Mouse (Mus musculus): ENCODE measurements around the gene Anxa9.

Anxa9 gene

DNA sequence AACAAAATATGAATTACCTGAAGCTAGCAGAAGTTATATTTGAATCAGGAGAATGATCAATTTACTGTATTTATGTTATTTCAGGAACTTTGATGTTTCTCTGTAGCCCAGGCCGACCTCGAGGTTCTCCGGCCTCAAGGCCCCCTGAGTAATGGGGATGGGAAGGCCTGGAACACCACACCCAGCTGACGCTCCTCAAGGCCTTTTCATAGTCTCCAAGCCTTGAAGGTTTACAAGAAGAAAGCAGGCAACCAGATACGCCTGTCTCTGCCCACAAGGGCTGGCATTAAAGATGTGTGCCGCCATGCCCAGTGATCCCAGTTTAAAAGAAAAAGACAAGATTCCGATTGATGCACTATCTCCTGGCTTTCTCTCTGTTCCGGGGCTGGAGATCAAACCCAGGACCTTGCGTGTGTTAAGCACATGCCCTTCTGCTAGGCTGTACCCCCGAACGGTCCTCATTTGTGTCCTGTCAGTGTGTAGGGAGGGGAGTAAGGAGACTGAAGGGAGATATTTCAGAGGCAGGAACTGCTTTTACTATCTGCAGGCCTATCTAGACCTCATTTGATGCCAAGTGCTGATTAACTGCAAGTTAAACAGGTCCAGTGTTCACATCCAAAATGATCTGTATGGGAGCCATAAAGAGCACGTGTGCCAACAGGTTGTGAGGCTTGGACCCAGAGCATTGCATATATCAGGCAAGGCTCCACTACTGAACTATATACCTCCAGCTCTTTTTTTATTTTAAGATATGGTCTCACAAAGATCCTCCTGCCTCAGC, 22.3 kb downstream of the Anxa9 start:
- DNase-seq (ENCODE audit: low spot score in 2 of 2): no peak

DNA sequence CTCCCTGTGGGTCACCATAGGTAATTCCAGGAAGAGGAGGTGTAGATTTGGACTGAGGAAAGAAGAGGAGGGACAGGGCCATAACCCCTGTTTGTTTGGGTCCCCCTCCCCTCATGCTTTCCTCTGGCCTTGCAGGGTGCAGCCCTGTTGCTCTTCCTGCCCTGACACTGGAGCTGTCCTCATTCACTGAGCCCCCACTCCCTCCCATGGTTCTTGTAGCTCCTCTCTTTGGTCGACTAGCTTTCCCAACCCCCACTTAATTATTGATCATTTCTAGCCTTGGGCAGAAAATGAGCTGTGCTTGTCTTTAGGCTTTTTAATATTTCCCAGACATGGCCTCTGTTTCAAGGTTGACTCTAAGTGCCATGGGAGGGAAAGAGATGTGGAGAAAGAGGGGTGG, 22.9 kb downstream of the Anxa9 start:
- DNase-seq (ENCODE audit: low spot score in 2 of 2): peak in 1 of 2 experiments; percentile 14

DNA sequence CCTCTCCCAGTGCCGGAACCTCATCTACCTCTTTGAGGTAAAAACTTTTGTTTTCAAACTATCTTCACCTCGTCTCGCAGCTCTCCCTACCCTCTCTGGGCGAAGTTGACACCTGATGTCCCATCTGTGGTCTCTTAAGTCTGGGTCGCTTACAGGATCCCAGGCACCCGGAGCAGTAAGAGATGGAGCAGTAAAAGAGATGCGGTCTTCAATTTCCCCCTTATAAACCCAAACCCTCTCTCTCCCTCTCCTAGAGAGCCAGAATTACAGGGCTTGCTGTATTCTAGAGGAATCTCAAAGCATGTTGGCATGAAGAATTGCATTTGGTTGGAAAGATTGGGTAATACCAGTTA, 23.4 kb downstream of the Anxa9 start:
- DNase-seq (ENCODE audit: low spot score in 2 of 2): no peak

DNA sequence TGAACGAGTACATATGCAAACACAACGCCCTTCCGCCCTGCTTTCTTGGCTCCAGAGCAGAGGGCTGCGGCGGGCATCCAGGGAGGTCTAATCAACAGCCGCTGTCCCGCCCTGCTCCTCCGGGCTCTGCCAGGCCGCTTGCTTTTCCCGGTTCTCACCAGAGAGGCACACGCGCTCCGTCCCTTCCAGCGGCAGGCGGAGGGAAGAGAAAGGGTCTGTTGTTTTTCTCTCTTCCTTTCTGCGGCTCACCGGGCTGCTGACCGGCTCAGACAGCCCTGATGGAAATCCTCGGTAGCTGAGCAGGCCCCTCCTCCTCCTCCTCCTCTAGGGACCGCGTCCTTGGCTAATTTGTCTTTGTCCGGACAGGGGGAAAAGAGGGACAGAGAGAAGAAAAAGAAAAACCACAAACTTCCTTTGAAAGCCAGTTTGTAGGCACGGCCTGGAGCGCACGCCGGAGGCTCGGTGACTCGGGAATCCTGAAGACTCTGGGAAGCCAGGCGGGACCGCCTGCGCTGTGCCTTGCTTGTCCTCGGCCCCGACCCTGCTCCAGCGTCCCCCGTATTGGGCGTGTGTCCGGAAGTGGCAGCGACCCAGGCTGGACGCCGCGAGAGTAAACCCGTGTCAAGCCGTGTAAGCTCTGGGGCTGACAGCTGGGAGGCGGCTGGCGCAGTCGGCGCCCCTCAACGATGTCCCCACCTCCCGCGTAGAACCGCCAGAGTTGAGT, 23.9 kb downstream of the Anxa9 start:
- DNase-seq (ENCODE audit: low spot score in 2 of 2): peak; percentile 82 to 86

DNA sequence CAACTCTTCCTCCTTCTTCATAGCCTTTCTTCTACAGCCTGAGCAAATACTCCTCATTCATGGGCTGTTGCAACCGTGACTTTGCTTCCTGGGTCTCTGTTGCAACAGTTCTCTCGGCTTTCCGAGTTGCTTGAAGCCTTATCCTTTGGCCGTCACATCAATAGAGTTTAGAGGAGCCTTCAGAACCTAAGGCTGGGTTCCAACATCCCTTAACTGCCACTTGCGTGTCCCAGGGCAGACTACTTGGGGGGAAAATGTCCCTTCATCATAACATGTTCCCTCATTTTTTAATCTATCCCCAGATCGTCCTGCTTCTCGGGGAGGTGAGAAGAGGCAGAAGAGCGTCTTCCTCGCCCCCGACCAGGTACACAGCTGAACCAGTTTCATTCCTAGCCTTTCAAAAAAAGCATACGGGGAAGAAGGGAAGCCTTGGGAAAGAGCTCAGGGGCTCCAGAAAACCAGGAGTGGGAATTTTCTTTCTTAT, 24.6 kb downstream of the Anxa9 start:
- DNase-seq (ENCODE audit: low spot score in 2 of 2): peak; percentile 64 to 73

DNA sequence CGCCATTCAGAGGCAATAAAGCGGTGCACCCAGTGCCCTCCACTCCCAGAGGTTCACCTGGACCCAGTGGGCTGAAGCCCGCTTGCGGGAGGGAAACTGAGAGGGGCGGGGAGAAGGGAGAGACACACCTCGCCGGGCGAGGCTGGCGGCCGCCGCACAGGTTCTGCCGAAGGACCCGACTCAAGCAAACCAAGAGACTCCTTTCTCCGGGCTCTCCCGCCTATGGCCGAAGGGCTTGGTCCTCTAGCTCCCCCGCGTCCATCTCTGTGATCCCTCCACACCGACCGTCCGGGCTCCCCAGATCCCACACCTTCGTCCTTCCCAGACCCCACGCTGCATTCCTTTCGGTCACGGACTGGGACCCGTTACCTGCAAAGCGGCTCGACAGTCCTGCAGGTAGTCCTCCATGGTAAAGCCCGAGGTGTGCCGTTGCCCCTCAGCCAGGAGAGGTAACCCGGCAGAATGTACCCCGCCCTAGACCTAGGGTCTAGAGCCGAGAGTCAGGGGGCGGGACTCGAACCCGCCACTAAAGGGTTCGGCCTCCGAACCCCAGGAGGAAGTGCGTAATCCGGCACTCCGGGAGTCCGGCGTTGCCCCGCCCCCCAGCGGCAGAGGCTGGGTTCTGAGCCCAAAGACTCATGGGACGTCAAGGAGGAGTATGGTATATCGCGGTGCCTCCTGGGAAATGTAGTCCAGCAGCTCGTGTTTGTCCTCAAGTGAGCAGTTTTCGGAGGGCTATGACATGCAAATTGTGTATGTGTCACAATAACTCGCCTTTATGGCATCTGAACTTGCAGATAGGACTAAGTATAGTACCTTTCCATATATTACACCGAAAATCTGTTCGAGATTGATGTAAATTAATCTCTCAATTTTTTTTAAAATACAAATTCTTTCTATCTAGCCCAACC, 25.5 kb downstream of the Anxa9 start, which contains the start of the genes Mindy1 and Prune1:
Mindy1 (plus strand) TSS at position 130 of the 911 bp plus-strand sequence.
Prune1 (minus strand) TSS at position 861 of the 911 bp plus-strand sequence.
- DNase-seq (ENCODE audit: low spot score in 2 of 2): peak; percentile 98 to 100

DNA sequence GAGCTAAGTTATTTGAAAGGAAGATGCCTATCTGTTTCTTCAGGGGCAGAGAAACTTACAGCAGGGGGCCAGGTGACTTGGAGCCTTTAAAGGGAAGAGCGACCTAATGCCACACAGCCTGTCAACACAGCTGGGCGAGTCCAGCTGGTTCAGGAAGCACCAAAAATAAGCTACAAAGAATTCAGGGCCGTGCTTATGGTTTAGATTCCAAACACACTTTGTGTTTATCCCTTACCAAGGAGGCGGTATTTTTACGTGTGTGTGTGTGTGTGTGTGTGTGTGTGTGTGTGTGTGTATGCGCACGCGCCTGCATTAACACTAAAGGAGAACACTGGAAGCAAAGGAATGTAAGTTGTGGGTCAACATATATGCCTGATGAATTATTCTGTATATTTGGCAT, 26.2 kb downstream of the Anxa9 start:
- DNase-seq (ENCODE audit: low spot score in 2 of 2): peak in 1 of 2 experiments; percentile 24

DNA sequence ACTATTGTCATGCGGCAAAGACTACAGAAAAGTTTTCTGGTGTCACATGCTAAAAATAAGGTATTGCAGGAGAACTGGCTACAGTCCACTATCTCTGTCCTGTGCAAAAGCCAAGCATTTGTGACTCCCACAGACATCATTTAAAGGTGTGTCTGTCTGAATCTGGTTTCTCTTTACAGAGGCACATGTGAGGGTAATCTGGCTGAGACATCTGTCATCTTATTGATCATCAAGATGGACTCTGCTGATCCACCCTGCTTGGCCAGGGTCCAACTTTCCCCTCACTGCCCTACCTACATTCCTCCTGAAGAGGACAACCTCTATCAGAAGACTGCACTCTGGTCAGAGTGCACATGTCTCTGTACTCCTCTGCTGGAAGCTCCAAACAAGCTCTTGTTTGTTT, 29.8 kb downstream of the Anxa9 start:
- no peak for DNase-seq (ENCODE audit: low spot score in 2 of 2)

DNA sequence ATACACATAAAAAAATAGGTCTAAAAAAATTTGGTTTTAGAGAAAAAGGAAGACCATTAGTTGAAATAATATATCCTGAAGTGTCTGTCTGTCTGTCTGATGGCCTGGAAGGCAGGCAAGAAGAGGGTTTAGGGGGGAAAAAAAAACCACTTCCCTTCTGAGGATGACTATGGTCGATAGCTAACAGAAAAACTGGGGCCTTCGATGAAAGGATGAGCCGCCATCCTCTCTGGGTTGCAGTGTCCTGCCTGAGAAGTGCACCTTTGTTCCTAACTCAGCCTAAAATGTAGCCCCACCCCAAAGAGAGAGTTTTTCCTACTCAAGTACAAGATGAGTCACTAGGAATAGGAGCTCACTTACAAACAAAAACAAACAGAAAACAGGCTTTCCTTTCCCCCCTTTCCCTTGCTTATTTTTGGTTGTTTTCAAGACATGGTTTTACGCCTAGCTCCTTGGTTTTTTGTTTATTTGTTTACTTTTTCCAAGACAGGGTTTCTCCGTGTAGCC, 30.5 kb downstream of the Anxa9 start:
- no peak for DNase-seq (ENCODE audit: low spot score in 2 of 2)

DNA sequence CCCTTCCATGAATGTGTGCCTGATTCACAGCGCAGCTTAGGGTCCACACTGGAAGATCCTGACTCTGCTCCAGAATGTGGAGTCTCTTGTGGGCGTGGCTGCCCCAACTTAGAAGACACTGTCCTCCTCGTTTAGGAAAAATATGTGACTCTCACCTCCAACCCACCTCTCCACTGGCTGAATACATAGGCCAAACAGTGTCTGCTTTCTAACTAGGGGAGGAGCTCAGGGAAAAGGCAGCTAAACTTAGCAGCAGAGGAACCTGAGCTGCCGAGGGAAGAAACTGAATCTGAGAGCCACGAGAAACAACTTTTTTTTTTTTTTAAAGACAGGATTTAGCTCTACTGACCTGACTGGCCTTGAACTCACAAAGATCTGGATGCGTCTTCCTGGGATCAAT, 31.8 kb downstream of the Anxa9 start:
- DNase-seq (ENCODE audit: low spot score in 2 of 2): no peak

DNA sequence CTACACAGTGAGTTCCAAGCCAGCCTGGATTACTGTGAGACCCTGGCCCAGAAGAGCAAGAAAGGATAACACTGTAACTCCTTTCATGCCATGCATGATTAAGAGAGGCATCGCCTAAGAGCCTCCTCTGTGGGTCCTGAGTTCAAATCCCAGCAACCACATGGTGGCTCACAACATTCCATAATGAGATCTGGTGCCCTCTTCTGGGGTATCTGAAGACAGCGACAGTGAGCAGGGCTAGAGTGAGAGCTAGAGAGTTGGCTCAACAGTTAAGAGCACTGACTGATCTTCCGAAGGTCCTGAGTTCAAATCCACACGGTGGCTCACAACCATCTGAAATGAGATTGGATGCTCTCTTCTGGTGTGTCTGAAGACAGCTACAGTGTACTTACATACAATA, 32.5 kb downstream of the Anxa9 start:
- no peak for DNase-seq (ENCODE audit: low spot score in 2 of 2)

DNA sequence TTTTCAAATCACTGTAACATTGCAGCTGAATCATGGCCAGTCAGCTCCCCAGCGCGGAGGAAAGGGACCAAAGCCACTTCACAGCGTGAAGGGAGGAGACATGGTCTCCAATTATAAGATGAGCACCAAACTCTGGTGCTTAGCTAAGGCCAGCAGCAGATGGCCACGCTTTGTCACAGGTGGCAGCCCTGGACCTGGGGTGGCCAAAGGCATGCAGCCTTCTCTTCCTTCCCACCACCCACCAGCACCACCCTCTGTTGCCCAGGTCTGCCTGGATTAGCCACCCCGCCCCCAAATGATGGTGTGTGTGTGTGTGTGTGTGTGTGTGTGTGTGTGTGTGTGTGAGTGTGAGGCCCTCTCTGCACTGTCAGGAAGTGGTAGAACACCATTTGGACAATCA, 33.5 kb downstream of the Anxa9 start:
- DNase-seq (ENCODE audit: low spot score in 2 of 2): no peak

DNA sequence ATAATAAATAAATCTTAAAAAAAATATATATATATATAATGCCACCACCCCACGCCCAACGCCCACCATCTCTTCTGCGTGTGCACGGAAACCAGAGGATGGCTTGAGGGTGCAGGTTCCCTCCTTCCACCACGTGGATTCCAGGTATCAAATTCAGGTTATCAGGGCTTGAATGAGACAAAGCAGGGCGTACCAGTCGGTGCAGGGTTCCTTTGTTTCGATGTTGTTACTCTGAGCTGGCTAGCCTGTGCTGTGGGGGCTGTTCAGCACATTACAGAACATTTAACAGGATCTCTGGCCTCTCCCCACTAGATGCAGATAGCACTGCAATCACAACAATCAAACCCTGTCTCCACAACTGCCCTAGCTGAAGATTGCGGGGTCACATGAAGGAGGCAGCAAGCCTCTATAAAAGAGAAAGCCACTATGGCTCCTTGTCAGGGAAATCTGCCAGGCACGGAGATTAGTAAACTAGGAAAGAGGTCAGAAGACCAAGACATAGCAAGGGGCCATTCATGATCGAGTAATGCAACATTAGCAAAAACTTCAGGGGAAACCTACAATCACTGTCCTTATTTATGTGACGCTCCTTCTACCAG, 36.1 kb downstream of the Anxa9 start:
- DNase-seq (ENCODE audit: low spot score in 2 of 2): no peak

DNA sequence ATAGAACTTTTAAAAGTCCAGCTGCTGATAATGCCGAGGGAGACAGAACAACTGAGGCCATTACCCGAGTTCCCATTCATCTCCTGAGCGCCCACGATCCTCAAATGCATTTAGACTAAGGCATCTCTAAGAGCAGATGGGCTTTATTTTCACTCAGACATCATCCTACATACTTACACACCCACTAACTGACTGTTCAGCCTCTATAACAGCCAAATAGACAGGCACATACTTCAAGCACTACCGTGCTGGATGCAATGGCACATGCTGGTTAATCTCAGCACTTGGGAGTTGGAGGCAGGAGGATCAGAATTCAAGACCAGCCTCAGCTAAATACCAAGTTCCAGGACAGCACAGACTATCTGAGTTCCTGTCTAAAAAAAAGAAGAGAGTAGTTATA, 37.2 kb downstream of the Anxa9 start:
- DNase-seq (ENCODE audit: low spot score in 2 of 2): no peak

DNA sequence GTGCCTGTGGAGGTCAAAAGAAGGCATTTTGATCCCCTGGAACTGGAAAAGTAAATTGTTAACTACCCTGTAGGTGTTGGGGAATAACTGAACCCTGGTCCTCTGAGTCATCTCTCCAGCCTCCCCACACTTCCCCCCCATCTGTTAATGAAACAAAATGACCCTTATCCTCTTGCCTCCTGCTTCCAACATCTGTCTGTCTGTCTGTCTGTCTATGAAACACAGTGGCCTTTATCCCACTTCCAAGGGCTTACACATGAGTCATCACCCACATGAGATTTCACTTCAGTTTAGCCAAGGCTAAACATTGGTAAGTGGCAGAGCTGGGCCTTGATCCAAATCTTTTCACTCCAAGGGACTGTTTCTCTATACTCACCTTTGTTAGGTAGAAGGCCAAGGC, 39.1 kb downstream of the Anxa9 start:
- no peak for DNase-seq (ENCODE audit: low spot score in 2 of 2)

DNA sequence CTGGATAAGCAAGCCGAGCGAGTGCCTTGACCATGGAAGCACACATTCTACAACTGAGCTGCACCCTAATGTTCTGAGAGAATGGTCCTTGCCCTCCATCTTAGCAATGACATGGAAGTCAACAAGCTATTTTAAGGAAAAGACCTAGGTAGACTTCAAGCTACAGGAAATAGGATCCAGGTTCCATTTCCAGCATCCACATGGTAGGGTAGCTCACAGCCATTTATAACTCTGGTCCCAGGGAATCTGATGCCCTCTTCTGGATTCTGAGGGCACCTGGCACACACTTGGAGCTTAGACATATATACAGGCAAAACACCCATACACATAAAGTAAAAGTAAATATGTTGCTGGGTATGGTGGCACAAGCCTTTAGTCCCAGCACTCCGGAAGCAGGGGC, 40.9 kb downstream of the Anxa9 start:
- no peak for DNase-seq (ENCODE audit: low spot score in 2 of 2)

DNA sequence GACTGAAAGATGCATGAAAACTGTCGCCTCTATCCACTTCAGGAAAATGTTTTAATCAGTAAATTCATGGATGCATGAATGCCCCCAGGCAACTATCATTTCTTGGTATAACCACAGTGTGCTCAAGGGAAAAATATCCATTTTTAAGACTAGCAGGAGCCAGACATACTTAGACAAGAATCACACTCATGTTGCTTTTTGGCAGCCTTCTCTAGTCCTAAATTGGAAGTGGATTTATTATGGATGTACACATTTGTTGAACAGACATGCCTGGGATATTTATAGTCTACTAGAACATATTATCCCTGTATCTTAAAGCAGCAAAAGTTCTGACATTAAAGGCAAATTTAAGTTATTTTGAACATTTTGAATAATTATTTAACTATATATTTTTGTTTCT, 42.3 kb downstream of the Anxa9 start:
- no peak for DNase-seq (ENCODE audit: low spot score in 2 of 2)

DNA sequence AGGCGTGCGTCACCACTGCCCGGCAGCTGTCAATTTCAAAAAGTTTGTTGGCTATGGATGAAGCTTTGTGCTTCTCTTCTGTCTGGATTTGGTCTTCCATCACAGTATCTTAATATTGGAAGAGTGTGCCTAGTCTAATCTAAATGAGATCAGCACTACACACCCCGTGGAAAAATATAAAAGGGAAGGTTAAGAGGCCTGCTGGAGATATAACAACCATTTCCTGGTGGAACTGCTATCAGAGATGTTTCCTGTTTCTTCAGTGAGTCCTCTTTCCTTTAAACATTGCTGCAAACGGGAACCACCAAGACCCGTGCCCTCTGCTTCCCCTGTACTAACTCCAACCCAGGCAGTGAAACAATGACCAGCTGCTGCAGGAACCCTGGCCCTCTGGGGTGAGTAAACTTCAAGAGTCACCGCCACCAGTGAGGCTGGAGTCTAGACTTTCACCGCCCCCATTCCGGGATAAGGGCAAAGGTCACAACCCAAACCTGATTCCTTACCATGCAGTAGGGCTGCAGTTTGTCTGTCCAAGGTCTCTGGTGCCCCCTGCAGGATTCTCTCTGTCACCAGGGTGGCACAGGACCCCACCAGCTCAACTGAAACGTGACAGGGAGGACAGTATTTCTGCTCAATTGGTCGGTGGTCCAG, 43.8 kb downstream of the Anxa9 start:
- peak; percentile 68 to 86 for DNase-seq (ENCODE audit: low spot score in 2 of 2)

DNA sequence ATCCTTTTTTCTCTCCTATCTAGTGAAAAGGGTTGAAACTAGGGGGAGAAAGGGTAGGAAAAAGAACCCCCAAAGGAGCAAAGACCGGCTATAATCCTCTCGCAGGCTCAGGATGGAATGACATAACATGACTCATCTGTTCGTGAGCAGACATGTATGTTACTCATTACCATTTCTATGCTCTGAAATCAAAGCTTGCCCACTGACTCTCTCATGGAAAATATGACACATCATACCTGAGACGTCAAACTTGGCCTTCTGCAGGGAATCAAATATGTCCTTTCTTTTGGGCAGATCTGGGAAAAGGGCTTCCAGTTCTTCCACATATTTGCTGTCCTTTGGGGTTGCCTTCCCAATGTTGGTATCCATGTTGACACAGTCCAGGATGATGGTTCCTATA, 45.0 kb downstream of the Anxa9 start:
- DNase-seq (ENCODE audit: low spot score in 2 of 2): no peak

DNA sequence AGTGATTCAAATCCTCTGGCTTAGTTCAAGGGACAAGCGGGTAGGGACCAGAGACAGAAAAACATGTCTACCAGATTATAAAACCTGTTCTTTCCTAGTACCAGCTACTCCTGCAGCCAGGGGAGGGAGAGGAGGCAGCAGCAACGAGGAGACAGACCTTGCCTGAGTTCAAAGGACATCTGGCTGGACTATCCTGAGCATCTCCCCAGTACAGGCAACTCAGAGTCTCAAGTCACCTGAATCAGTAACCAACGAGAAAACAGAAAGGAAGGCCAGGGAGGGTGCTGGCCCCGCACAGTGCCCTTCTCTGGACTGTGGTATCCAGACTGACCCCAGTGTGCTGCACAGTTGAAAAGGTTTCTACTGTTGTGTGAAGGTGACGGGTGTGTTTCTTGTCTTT, 50.0 kb downstream of the Anxa9 start:
- no peak for DNase-seq (ENCODE audit: low spot score in 2 of 2)

All from spleen, postnatal 10 days (tissue).